Mouse (Mus musculus): ENCODE measurements around the gene Pga5.

The Pga5 gene

GRCm38 (mm10) chr19:10665093-10665492 lies 12.8 kb downstream of the Pga5 start:
- no peak for DNase-seq (ENCODE audit: low spot score)

- DNase-seq (ENCODE audit: low spot score): no peak
Measured at GRCm38 (mm10) chr19:10662665-10663064, 15.2 kb downstream of the Pga5 start.

GRCm38 (mm10) chr19:10661919-10662318 lies 16.0 kb downstream of the Pga5 start:
- no peak for DNase-seq (ENCODE audit: low spot score)

GRCm38 (mm10) chr19:10661373-10661772 lies 16.5 kb downstream of the Pga5 start:
- no peak for DNase-seq (ENCODE audit: low spot score)

- no peak for DNase-seq (ENCODE audit: low spot score)
Measured at GRCm38 (mm10) chr19:10658406-10658805, 19.5 kb downstream of the Pga5 start.

GRCm38 (mm10) chr19:10657742-10658141 lies 20.1 kb downstream of the Pga5 start:
- DNase-seq (ENCODE audit: low spot score): no peak

GRCm38 (mm10) chr19:10656058-10656457 lies 21.8 kb downstream of the Pga5 start:
- no peak for DNase-seq (ENCODE audit: low spot score)

GRCm38 (mm10) chr19:10648156-10648555 lies 29.7 kb downstream of the Pga5 start:
- no peak for DNase-seq (ENCODE audit: low spot score)

- DNase-seq (ENCODE audit: low spot score): no peak
Measured at GRCm38 (mm10) chr19:10645616-10646015, 32.3 kb downstream of the Pga5 start.

GRCm38 (mm10) chr19:10640589-10641378 lies 37.1 kb downstream of the Pga5 start:
- no peak for DNase-seq (ENCODE audit: low spot score)

- no peak for DNase-seq (ENCODE audit: low spot score)
Measured at GRCm38 (mm10) chr19:10640080-10640479, 37.8 kb downstream of the Pga5 start.

GRCm38 (mm10) chr19:10637840-10638239 lies 40.0 kb downstream of the Pga5 start:
- no peak for DNase-seq (ENCODE audit: low spot score)

GRCm38 (mm10) chr19:10634872-10635318 lies 43.0 kb downstream of the Pga5 start:
- DNase-seq (ENCODE audit: low spot score): peak; percentile 55

GRCm38 (mm10) chr19:10634106-10634871 lies 43.6 kb downstream of the Pga5 start, which contains the start of gene Vwce:
Vwce (plus strand) TSS chr19:10634213.
- peak; percentile 53 for DNase-seq (ENCODE audit: low spot score)

All from ovary, postnatal 36 days (tissue).